Mouse (Mus musculus): Measurements from ENCODE around the gene R3hdm4.

The R3hdm4 gene

DNA sequence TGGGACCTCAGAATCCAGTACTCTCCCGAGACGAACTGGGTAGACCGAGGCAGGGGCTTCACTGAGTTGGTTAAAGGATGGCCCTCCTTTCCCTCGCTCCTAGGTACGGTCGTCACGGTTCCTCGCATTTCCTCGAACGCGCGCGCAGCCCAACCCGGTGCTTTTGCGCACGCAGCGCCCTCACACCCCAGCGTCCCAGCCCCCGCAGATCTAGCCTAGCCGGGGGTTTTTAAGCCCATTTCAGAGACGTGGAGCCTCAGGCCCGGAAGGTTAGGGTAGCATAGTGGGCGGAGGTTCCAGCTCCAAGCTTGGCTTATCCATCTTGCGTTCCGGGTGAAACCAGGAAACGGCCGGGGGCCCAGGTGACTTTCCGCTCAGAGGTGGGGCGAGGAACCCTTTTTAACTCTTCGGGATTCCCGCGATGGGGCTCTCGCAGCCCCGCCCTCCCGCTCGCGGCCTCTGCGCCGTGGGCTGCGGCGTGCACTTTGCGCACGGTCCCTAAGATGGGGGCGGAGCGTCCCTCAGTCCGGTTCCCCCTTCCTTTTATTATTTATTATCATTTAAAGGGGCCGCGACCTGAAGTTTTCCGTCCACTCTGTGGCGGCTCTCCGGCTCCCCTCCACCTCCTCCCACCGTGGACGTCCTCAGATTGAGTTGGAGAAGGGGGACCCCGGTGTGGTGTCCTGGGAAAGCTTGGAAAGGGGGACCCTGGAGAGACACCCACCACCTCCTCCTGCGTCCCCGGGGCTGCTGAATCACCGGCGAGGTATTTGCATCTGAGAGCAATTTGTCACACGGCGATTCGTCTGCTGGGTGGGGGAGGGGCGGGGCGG, 5.7 kb upstream of the R3hdm4 start, which contains the start of gene Arid3a:
TSS of gene Arid3a (plus strand) at position 553 of the 833 bp plus-strand sequence.
- CTCF ChIA-PET = interaction anchor here (0.7 to 3.2 kb wide), 4 partner anchors 27 to 92 kb away, joined by 3 to 14 read pairs (median 10); no protein-coding TSS in a partner anchor

- CTCF ChIA-PET = interaction anchor here (0.7 to 3.2 kb wide), 7 partner anchors 15 to 91 kb away, joined by 3 to 14 read pairs (median 9); partner anchors contain the start of gene Gm26602
These were observed 4.9 kb upstream of the R3hdm4 start for GRCm38 (mm10) chr10:79925785-79926490.

GRCm38 (mm10) chr10:79924998-79925784, 4.2 kb upstream of the R3hdm4 start:
- CTCF ChIA-PET = interaction anchor here (0.7 to 3.2 kb wide), 7 partner anchors 14 to 90 kb away, joined by 3 to 14 read pairs (median 9); partner anchors contain the start of gene Gm26602

- CTCF ChIA-PET = interaction anchor here (0.6 kb wide), 1 partner anchor 13 kb away, joined by 3 read pairs; no protein-coding TSS in a partner anchor
These were observed 564 bp upstream of the R3hdm4 start for GRCm38 (mm10) chr10:79921572-79921971.

- CTCF ChIA-PET = interaction anchor here (0.5 to 1.0 kb wide), 4 partner anchors 30 to 987 kb away, joined by 3 to 4 read pairs (median 3); partner anchors contain the start of gene Cfd
These were observed 735 bp downstream of the R3hdm4 start for GRCm38 (mm10) chr10:79920056-79920890.

DNA sequence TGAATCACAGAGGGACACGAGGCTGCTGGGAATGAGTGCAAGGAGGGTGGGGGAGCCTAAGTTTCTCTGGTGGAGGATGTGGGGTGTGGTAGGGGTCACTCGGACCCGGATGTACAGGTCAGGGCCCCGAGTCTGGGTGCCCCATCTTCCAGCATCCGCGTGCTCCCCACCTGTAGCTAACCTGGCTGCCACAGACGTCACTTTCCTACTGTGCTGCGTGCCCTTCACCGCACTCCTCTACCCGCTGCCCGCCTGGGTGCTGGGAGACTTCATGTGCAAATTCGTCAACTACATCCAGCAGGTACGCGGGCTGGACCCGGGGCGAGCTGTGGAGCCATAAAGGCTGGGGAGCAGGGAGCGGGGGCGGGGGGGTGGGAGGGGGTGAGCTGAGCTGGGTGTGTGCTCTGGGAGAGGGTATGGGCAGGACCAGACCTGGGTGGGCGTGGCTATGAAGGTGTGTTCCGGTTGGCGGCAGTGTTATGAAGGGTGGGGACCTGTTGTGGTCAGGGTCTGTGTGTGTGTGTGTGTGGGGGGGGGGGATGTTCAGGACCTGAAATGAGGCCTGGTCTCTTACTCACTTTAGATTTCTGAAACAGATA, 1.7 kb downstream of the R3hdm4 start:
- CTCF ChIA-PET = no interaction called here

DNA sequence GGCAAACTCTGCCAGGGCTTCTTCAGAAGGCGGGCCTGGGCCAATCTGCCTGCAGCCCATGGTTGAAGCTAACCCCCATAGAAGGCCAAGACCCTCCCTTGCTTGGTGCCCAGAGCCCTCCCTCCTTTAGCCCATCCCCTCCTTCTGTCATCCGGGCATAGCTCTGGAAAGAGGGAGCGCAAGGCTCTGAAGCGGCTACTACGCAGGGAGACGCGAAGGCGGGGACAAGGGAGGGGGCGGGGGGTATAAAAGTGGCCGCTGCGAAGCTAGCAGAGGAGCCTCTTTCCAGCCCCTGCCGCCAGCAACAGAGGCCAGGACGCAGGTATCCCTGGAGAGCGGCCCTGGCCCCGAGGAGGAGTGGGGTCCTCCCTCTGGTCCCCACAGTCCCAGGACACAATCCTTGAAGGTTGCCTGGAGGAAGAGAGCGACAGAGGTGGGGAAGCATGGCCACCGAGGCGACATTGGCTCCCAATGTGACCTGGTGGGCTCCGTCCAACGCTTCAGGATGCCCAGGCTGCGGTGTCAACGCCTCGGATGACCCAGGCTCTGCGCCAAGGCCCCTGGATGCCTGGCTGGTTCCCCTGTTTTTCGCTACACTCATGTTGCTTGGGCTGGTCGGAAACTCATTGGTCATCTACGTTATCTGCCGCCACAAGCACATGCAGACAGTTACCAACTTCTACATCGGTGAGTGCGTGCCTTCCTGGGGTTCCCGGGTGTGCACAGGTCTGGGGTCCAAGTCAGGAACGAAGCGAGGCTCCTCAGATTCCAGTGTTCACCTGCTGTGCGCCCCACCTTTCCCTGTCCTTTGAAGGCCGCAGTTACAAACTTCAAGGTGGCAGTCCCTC, 2.6 kb downstream of the R3hdm4 start:
- CTCF ChIA-PET = no interaction called here

- CTCF ChIA-PET = no interaction called here
These were observed 3.4 kb downstream of the R3hdm4 start for GRCm38 (mm10) chr10:79917532-79918100.

GRCm38 (mm10) chr10:79916808-79917531, 4.0 kb downstream of the R3hdm4 start, which contains the start of gene Kiss1r:
Gene Kiss1r (plus strand): TSS chr10:79916971.
- CTCF ChIA-PET = no interaction called here

DNA sequence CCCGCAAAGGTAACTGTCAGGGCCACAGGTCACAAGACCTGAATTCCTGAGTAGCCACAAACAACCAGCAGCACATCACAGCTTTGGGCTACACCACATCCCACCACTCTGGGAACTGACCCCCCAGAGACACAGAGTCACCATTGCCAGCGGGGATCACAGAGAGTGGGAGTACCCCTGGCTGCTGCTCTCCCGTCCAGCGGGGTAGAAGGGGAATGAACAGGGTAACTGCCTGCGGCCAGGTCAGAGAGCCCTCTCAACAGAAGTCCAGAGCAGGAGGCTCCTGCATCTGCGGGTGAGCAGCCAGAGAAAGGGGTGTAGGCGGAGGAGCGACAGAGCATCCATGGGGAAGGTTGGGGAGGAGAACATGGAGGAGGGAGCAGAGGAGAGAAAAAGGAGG, 4.9 kb downstream of the R3hdm4 start:
- CTCF ChIA-PET = no interaction called here

DNA sequence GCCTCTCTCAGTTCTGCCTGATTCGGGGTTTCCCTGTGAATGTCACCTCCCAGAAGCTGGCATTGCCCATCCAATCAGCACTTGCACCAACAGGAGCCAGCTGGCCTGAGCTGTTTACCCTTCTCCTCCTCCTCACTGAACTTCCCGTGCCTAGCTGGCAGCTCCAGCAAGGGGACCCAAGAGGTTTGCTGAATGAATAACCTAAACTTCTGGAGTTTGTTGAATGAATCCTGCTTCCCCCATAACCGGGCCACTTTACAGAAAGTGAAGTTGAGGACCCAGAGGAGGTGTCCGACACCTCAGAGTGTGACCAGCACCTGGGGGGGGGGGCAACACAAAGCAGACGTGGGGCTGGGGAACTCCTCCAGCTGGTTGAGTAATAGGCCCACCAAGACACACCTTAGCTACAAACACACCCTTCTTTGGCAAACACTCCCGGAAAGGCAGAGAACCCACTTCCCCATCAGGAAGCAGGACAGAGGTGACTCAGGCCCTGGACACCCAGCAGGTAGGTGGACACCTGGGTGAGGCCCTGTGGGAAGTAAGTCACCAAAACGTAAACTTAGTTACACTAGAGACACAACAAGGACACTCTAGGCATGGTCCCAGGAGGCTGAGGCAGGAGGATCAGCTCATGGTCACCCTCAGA, 5.9 kb downstream of the R3hdm4 start:
- CTCF ChIA-PET = interaction anchor here (1.2 kb wide), 1 partner anchor 9 kb away, joined by 7 read pairs; no protein-coding TSS in a partner anchor

DNA sequence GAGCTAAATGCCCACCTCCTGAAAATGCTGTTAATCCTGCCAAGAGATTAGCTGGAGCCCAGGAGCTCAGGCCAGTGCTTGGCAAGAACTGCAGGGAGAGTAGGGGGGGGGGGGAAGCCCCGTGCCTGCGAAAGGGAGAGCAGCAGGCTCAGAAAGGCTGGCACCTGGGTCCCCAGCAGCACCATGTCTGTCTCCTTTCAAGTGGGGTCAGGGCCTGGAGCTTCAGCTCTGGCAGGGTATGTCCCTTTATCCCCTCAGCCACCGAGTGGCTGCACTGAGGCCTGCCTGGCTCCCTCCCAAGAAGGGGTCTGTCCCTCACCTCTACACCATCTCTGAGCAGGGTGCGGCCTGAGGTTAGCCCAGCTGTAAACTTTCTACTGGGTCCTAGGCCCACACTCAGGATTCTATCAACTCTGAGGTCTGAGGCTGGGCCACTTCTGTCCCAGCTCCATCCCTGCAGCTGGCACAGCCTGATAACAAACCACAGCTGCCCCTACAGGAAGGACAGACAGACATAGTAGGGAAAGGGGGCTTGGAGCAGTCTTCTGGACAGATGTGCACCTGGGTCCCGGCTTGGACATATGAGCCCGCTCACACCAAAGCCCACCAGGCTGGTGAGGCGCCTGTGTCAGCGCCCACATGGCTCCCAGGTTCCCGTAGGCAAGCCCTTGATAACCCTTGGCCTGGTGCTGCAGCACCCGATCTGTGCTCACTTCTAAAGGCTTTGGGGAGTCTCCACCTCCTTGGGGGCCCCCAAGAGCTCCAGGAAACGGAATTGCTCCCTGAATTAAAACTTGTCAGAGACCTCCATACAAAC, 6.7 kb downstream of the R3hdm4 start:
- CTCF ChIA-PET = interaction anchor here (0.5 to 1.2 kb wide), 5 partner anchors 10 to 327 kb away, joined by 3 to 8 read pairs (median 4); no protein-coding TSS in a partner anchor

DNA sequence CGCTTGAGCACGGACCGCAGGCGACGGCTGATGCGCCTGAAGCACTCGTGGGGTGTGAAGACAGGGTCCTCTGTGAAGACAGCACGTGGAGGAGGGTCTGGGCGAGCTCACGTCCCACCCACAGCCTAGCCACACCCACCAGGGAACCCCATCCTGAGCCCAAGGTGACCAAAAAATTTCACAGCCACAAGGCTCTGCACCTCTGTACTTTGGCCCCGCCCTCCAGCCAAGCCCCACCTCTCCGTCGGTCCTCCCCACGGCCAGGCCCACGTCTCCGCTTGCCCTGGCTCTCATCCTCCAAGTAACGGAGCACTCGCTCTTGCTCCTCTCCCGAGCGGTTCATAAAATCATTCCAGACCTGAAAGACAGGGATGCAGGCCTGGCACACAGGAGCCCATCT, 8.6 kb downstream of the R3hdm4 start:
- CTCF ChIA-PET = no interaction called here

DNA sequence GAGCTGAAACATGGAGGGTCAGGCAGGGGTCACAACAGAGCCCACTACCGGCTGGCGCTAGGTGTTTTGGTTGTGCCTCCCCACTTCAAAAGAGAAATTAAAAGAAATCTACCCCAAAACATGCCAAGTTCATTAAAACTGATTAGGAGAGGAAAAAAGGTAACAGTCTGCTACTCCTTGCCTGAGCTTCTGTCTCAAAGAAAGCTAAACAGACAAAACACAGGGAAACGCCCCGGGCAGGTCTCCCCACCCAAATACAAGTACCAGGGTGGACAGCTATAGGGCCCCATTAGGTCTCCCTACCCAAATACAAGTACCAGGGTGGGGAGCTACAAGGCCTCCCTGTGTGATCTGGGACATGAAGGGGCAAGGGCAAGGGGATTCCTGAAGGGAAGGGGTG, 10.5 kb downstream of the R3hdm4 start, which contains the start of gene Gm26602:
TSS of gene Gm26602 (plus strand) at position 301 of the 400 bp plus-strand sequence.
- CTCF ChIA-PET = interaction anchor here (0.6 to 1.8 kb wide), 3 partner anchors 12 to 76 kb away, joined by 3 to 8 read pairs (median 3); no protein-coding TSS in a partner anchor

GRCm38 (mm10) chr10:79909092-79909922, 11.7 kb downstream of the R3hdm4 start:
- CTCF ChIA-PET = interaction anchor here (0.6 kb wide), 2 partner anchors 37 to 151 kb away, joined by 3 read pairs; no protein-coding TSS in a partner anchor
